Mouse (Mus musculus) limb, embryonic 15.5 days (tissue): ENCODE data around the gene Fbxl17. TPM values are rescaled to one million over a fixed set of nuclear protein-coding genes. Genes with fewer than 3 reads are reported as not detected.

Source experiments
- ATAC-seq: fragments of 200-750 bp; cut with Nextera tagmentation; 2 replicates; pipeline ENCODE4 v1.8.0; 2017; ENCODE audit warnings: low read depth, moderate TSS enrichment; ENCODE audit not compliant: insufficient number of reproducible peaks, low FRiP score, low TSS enrichment
- H3K27ac ChIP-seq: fragments of 300-500 bp; sonication (generic); 2 replicates; pipeline ENCODE4 v1.5.1; 2015; ENCODE audit warnings: moderate library complexity, mild to moderate bottlenecking, inconsistent platforms
- H3K27me3 ChIP-seq: fragments of 300-500 bp; sonication (generic); 2 replicates; pipeline ENCODE4 v1.6.1; 2015; ENCODE audit warnings: inconsistent platforms
- H3K36me3 ChIP-seq: fragments of 300-500 bp; sonication (generic); 2 replicates; pipeline ENCODE4 v1.6.1; 2015; ENCODE audit warnings: inconsistent platforms
- H3K4me1 ChIP-seq: fragments of 300-500 bp; sonication (generic); 2 replicates; pipeline ENCODE4 v1.6.1; 2015; ENCODE audit warnings: inconsistent platforms
- H3K4me2 ChIP-seq: fragments of 300-500 bp; sonication (generic); 2 replicates; pipeline ENCODE4 v1.6.1; 2015; ENCODE audit warnings: mild to moderate bottlenecking, inconsistent platforms
- H3K4me3 ChIP-seq: fragments of 300-500 bp; sonication (generic); 2 replicates; pipeline ENCODE4 v1.5.1; 2015; ENCODE audit warnings: mild to moderate bottlenecking, inconsistent platforms
- H3K9ac ChIP-seq: fragments of 300-500 bp; sonication (generic); 2 replicates; pipeline ENCODE4 v1.6.1; 2015; ENCODE audit warnings: inconsistent platforms
- H3K9me3 ChIP-seq: fragments of 300-500 bp; sonication (generic); 2 replicates; pipeline ENCODE4 v1.6.1; 2016; ENCODE audit warnings: inconsistent platforms
- WGBS: fragments of 180-500 bp; shearing (Covaris S2); methylation state at CpG from one replicate; pipeline ENCODE4 v1.1.7; 2015; 5-methylcytosine and 5-hydroxymethylcytosine counted together
- polyA plus RNA-seq: library from polyadenylated mRNA; unstranded; fragments of >200 nt; fragmentation: Nextera tagmentation; extraction: Ambion mirVana; gene quantifications from 2 replicates; pipeline ENCODE4 v1.2.1, GENCODE M21; 2015

Gene Fbxl17
- polyA plus RNA-seq, 1 experiment from 2014 or later: 7.8 TPM

GRCm38 (mm10) chr17:63287413-63287812 is 212.4 kb downstream of the Fbxl17 start:
- H3K9ac ChIP-seq: no peak overlapping the region
- H3K27ac ChIP-seq: no peak overlapping the region
- H3K9me3 ChIP-seq: no peaks in the 10 kb centered on the region
- ATAC-seq: no peak
- no peak overlapping the region for H3K4me2 ChIP-seq
- no peak overlapping the region for H3K4me3 ChIP-seq
- WGBS: 27% methylated on average over 2 of the region's 2 CpGs
- no peaks in the 10 kb centered on the region for H3K36me3 ChIP-seq
- H3K27me3 ChIP-seq: no peaks in the 10 kb centered on the region
- H3K4me1 ChIP-seq: peaks cover 4% of the 10 kb centered on the region

- ATAC-seq: no peak
- H3K4me1 ChIP-seq: peaks cover 4% of the 10 kb centered on the region
- no peak overlapping the region for H3K4me3 ChIP-seq
- no peaks in the 10 kb centered on the region for H3K27me3 ChIP-seq
- H3K27ac ChIP-seq: no peak overlapping the region
- no peak overlapping the region for H3K4me2 ChIP-seq
- H3K9ac ChIP-seq: no peak overlapping the region
- no peaks in the 10 kb centered on the region for H3K36me3 ChIP-seq
- 64% methylated on average over 11 of the region's 11 CpGs for WGBS
- no peaks in the 10 kb centered on the region for H3K9me3 ChIP-seq
Observed at GRCm38 (mm10) chr17:63285265-63285939, 214.4 kb downstream of the Fbxl17 start.

GRCm38 (mm10) chr17:63284074-63284473 is 215.7 kb downstream of the Fbxl17 start:
- Histone ChIP-seq H3K27me3 (no peaks in the 10 kb centered on the region), H3K9me3 (no peaks in the 10 kb centered on the region), H3K4me3 (no peak overlapping the region), H3K9ac (no peak overlapping the region), H3K36me3 (no peaks in the 10 kb centered on the region), H3K4me1 (peaks cover 4% of the 10 kb centered on the region), H3K27ac (no peak overlapping the region), H3K4me2 (no peak overlapping the region)
- no peak for ATAC-seq
- WGBS: 82% methylated on average over 4 of the region's 4 CpGs

GRCm38 (mm10) chr17:63282004-63282403 is 217.8 kb downstream of the Fbxl17 start:
- no peaks in the 10 kb centered on the region for H3K4me1 ChIP-seq
- no peak for ATAC-seq
- WGBS: 67% methylated on average over 5 of the region's 5 CpGs
- H3K9me3 ChIP-seq: no peaks in the 10 kb centered on the region
- no peak overlapping the region for H3K4me3 ChIP-seq
- no peaks in the 10 kb centered on the region for H3K36me3 ChIP-seq
- H3K4me2 ChIP-seq: no peak overlapping the region
- H3K9ac ChIP-seq: no peak overlapping the region
- no peak overlapping the region for H3K27ac ChIP-seq
- H3K27me3 ChIP-seq: no peaks in the 10 kb centered on the region

GRCm38 (mm10) chr17:63280990-63281389 is 218.8 kb downstream of the Fbxl17 start:
- 65% methylated on average over 2 of the region's 2 CpGs for WGBS
- no peaks in the 10 kb centered on the region for H3K36me3 ChIP-seq
- no peaks in the 10 kb centered on the region for H3K9me3 ChIP-seq
- no peak overlapping the region for H3K27ac ChIP-seq
- no peak overlapping the region for H3K4me3 ChIP-seq
- no peaks in the 10 kb centered on the region for H3K27me3 ChIP-seq
- no peaks in the 10 kb centered on the region for H3K4me1 ChIP-seq
- ATAC-seq: no peak
- no peak overlapping the region for H3K9ac ChIP-seq
- H3K4me2 ChIP-seq: no peak overlapping the region

GRCm38 (mm10) chr17:63279144-63279543 is 220.7 kb downstream of the Fbxl17 start:
- Histone ChIP-seq H3K4me2 (no peak overlapping the region), H3K4me1 (no peaks in the 10 kb centered on the region), H3K9me3 (no peaks in the 10 kb centered on the region), H3K36me3 (no peaks in the 10 kb centered on the region), H3K27ac (no peak overlapping the region), H3K9ac (no peak overlapping the region), H3K4me3 (no peak overlapping the region), H3K27me3 (no peaks in the 10 kb centered on the region)
- no peak for ATAC-seq
- 51% methylated on average over 4 of the region's 4 CpGs for WGBS

- Histone ChIP-seq H3K4me2 (no peak overlapping the region), H3K9me3 (no peaks in the 10 kb centered on the region)
- ATAC-seq: no peak
Observed at GRCm38 (mm10) chr17:63273353-63273752, 226.5 kb downstream of the Fbxl17 start.

GRCm38 (mm10) chr17:63272914-63273313 is 226.9 kb downstream of the Fbxl17 start:
- no peak overlapping the region for H3K9ac ChIP-seq
- ATAC-seq: no peak

More at GRCm38 (mm10) chr17:63273353-63273752, 226.5 kb downstream of the Fbxl17 start:
- Histone ChIP-seq H3K27ac (no peak overlapping the region), H3K9ac (no peak overlapping the region), H3K4me3 (no peak overlapping the region), H3K27me3 (no peaks in the 10 kb centered on the region), H3K4me1 (peaks cover 7% of the 10 kb centered on the region; the same call in 1 of the 2 replicates), H3K36me3 (no peaks in the 10 kb centered on the region)
- 79% methylated on average over 2 of the region's 2 CpGs for WGBS

GRCm38 (mm10) chr17:63271000-63271399 is 228.8 kb downstream of the Fbxl17 start:
- WGBS: 42% methylated on average over 6 of the region's 6 CpGs
- ATAC-seq: no peak
- Histone ChIP-seq H3K27me3 (no peaks in the 10 kb centered on the region), H3K9me3 (no peaks in the 10 kb centered on the region), H3K4me3 (no peak overlapping the region), H3K27ac (no peak overlapping the region), H3K36me3 (no peaks in the 10 kb centered on the region), H3K4me2 (no peak overlapping the region), H3K4me1 (peaks cover 7% of the 10 kb centered on the region; the same call in 1 of the 2 replicates), H3K9ac (no peak overlapping the region)

More at GRCm38 (mm10) chr17:63272914-63273313, 226.9 kb downstream of the Fbxl17 start:
- H3K4me3 ChIP-seq: no peak overlapping the region
- H3K9me3 ChIP-seq: no peaks in the 10 kb centered on the region
- peaks cover 7% of the 10 kb centered on the region; the same call in 1 of the 2 replicates for H3K4me1 ChIP-seq
- no peaks in the 10 kb centered on the region for H3K27me3 ChIP-seq
- no peak overlapping the region for H3K27ac ChIP-seq
- H3K36me3 ChIP-seq: no peaks in the 10 kb centered on the region
- no peak overlapping the region for H3K4me2 ChIP-seq

GRCm38 (mm10) chr17:63270513-63270912 is 229.3 kb downstream of the Fbxl17 start:
- H3K36me3 ChIP-seq: no peaks in the 10 kb centered on the region
- H3K27ac ChIP-seq: no peak overlapping the region
- H3K27me3 ChIP-seq: no peaks in the 10 kb centered on the region
- 63% methylated on average over 5 of the region's 5 CpGs for WGBS
- H3K9me3 ChIP-seq: no peaks in the 10 kb centered on the region
- no peak for ATAC-seq
- no peak overlapping the region for H3K9ac ChIP-seq
- H3K4me1 ChIP-seq: peaks cover 7% of the 10 kb centered on the region; the same call in 1 of the 2 replicates
- no peak overlapping the region for H3K4me3 ChIP-seq
- H3K4me2 ChIP-seq: no peak overlapping the region

GRCm38 (mm10) chr17:63262674-63263073 is 237.1 kb downstream of the Fbxl17 start:
- Histone ChIP-seq H3K27me3 (no peaks in the 10 kb centered on the region), H3K9ac (no peak overlapping the region), H3K9me3 (no peaks in the 10 kb centered on the region), H3K27ac (no peak overlapping the region), H3K36me3 (no peaks in the 10 kb centered on the region), H3K4me1 (no peaks in the 10 kb centered on the region), H3K4me2 (no peak overlapping the region), H3K4me3 (no peak overlapping the region)
- ATAC-seq: no peak
- WGBS: 83% methylated on average over 5 of the region's 5 CpGs

- H3K27ac ChIP-seq: no peak overlapping the region
- H3K4me3 ChIP-seq: no peak overlapping the region
- H3K27me3 ChIP-seq: no peaks in the 10 kb centered on the region
- H3K4me2 ChIP-seq: no peak overlapping the region
- 86% methylated on average over 10 of the region's 10 CpGs for WGBS
- no peaks in the 10 kb centered on the region for H3K36me3 ChIP-seq
- H3K4me1 ChIP-seq: no peaks in the 10 kb centered on the region
- ATAC-seq: no peak
- H3K9ac ChIP-seq: no peak overlapping the region
- H3K9me3 ChIP-seq: no peaks in the 10 kb centered on the region
Observed at GRCm38 (mm10) chr17:63261508-63262141, 238.2 kb downstream of the Fbxl17 start.
